Mouse (Mus musculus): ENCODE measurements at regions not wholly inside any gene's neighbourhood (a gene's known extent, or its start where the extent isn't known, plus 50 kb on each side); places are given as distances from the start of the nearest gene placed in this dataset.

- ATAC-seq, result no peak
Observed at GRCm38 (mm10) chr7:113060991-113061390, 107.2 kb downstream of the Rassf10 start.

- ATAC-seq, result no peak
Observed at GRCm38 (mm10) chr7:113066536-113066935, 112.8 kb downstream of the Rassf10 start.

GRCm38 (mm10) chr7:113068296-113068695 lies 114.5 kb downstream of the Rassf10 start:
- ATAC-seq, result no peak

- ATAC-seq, result no peak
Observed at GRCm38 (mm10) chr7:113069336-113069924, 115.7 kb downstream of the Rassf10 start.

GRCm38 (mm10) chr7:113071418-113071817 lies 117.7 kb downstream of the Rassf10 start:
- ATAC-seq, result no peak

DNA sequence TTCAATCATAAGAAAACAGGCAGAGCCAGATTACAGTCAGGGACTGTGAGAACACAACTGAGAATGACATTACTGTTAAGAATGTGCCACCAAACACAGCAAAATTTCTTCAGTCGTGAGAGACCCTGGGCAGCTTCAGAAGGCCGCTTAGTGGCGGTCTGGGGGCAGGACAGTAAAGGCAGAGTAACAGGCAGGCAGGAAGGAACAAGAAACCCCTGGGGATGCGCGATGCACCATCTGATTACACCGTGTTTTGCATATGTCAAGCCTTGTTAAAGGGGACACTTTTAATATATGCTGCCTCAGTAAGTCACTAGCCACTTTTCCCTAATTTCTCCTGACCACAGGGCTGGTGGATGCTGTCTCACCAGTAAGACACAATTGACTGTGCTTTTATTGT lies 120.0 kb downstream of the Rassf10 start:
- no peak for ATAC-seq

DNA sequence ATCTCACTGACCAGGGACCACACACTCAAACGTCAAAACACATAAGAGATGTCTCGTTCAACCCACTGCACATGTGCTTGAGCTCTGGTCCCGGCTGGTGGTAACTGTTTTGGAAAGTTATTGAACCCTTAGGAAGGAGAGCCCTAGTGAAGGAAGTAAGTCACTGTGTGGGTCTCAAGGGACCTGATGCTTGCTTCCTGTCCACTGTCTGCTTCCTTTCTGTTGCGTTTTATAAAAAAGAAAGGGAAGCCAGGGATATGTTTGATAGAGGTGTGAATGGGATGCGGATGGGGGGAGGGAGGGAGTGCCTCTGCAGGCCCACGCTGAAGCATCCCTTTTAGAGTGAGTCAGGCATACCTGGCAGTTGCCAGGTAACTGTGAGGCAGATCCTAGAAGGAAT lies 121.6 kb downstream of the Rassf10 start:
- ATAC-seq, result no peak

DNA sequence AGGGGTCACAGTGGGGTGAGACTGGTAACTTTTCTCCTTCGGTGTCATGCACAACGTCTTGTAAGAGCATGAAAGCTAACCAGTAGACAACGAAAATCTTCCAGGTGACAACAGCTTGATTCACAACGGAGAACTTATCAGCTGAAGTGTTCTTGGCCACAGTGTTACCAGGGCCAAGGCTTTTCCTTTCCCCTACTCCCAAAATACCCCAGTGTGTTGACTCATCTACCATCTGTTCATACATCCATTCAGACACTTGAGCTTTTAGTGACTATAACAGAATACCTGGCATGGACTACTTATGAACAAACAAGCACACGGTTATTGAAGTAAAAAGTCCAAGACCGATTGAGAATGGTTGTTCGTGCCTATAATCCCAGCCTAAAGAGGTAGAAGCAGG lies 122.5 kb downstream of the Rassf10 start:
- ATAC-seq, result no peak

DNA sequence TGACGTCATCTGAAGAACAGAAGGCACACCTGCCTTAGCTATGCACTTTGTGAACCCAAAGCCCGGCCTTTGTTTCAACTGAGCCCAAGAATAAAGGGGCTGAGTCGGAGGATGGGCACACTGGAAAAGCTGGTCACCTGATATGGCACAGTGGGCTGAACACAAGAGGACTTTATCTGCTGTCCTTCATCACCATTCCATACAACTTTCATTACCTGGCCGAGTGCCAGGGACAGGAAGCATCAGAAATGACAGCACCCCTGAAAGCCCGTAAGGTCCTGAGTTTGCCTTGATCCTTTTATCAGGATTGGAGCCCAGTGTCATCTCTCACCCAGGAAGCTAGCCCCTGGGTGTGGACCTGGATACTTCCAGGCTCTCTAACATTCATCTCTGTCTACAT lies 126.1 kb upstream of the Arntl start:
- ATAC-seq, result no peak

GRCm38 (mm10) chr7:113084930-113085625 lies 122.2 kb upstream of the Arntl start:
- no peak for ATAC-seq

GRCm38 (mm10) chr7:113086158-113086557 lies 121.1 kb upstream of the Arntl start:
- ATAC-seq, result no peak

DNA sequence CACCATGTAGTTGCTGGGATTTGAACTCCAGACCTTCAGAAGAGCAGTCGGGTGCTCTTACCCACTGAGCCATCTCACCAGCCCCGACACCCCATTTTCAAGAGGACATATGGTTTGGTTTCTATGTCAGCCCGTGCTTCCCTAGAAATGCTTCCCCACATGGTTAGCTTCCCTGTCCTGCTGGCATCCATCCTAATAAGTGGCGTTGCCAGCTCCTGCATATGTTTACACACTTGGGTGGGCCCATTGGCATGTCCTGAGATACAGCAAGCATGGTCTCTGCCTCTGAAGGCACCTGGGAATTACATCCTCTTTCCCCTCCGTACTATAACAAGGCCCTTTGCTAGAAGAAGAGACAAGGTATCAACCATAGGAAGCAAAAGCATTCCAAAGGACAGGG lies 119.6 kb upstream of the Arntl start:
- no peak for ATAC-seq

DNA sequence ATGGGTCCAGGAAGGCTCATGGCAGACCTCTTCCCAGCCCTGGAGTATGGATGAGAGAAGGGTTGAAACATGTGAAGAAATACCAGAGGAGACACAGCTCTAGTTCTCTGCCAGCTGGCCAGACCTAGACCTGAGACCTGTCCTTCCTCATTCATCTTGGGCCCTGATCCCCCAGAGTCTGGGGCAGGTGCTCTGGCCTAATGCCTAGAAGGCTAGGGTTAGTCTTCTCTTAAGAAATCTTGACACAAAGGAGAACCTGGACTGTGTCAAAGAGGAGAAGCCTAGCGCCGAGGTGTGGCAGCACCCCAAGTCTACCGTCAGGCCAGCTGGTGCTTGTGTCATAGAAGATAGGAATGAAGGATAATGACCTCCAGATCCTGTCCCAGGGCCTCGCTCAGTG lies 118.2 kb upstream of the Arntl start:
- no peak for ATAC-seq

- no peak for ATAC-seq
Observed at GRCm38 (mm10) chr7:113093931-113094330, 113.3 kb upstream of the Arntl start.

DNA sequence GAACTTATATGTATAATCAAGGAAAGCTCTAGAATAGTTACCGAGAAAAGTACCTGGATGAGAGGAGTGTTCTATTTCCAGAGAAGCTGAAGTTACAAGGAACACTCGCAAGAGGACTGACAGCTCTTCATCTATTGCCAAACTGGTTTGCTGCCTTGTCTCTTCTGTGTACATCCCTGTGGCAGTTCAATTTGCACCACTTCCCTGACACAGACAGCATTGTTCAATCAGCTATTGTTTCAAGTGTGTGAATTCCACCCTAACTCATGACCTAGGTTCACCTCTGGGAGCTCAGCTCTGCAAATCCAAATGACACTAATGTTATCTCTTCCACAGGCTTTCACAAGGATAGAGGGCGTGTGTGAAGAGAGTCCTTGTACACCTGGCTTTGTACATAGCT lies 112.2 kb upstream of the Arntl start:
- ATAC-seq, result no peak

DNA sequence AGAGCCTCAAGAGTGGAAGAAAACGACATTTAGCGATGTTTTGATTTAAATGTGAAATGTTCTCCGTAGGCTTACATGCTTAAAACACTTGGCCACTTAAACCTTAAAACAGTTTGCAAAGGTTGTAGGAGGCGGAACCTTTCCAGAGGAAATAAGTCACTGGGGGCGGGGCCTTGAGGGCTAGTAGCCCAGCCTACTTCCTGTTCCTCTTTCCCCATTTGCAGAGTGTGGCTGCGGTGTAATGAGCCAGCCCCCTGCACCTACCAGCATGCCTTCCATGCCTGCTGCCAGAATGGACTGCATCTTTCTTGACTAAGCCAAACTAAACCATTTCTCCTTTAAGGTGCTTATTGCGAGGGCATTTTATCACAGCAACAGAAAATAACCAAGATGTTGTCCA lies 103.0 kb upstream of the Arntl start:
- no peak for ATAC-seq

- ATAC-seq, result no peak
Observed at GRCm38 (mm10) chr7:113105359-113105758, 101.9 kb upstream of the Arntl start.

DNA sequence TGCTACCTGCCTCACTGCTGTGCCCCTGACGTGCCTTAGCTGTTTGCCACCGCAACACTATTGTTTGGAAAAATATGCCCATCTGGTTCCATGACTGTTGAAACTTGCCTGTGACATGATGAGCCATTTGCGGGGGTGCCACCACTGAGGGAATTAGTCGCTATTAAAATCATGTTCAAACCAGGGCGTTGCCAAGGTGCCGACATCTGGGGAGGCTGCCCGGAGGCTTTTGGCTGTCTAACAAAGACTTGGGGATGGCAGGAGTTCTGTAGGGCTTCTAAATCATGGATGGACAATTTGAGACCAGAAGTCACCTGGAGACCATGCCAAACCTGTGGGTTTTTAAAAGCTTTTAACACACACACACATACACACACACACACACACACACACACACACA lies 100.5 kb upstream of the Arntl start:
- no peak for ATAC-seq

DNA sequence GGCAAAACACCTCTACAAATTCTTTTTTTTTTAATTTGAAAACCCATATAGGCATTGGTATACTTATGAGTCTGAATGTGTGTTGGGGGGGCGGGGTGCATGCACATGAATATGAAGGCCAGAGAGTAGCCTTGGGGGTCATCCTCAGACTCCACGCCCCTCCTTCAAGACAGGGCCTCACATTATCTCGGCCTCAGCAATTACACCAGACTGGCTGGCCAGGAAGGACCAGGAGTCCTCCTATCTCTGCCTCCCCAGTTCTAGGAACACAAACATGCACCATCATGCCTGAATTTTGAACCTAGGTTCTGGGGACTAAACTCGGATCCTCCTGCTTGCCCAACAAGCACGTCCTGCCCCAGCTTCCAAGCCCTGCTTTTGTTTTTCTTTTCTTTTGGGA lies 99.3 kb upstream of the Arntl start:
- no peak for ATAC-seq

DNA sequence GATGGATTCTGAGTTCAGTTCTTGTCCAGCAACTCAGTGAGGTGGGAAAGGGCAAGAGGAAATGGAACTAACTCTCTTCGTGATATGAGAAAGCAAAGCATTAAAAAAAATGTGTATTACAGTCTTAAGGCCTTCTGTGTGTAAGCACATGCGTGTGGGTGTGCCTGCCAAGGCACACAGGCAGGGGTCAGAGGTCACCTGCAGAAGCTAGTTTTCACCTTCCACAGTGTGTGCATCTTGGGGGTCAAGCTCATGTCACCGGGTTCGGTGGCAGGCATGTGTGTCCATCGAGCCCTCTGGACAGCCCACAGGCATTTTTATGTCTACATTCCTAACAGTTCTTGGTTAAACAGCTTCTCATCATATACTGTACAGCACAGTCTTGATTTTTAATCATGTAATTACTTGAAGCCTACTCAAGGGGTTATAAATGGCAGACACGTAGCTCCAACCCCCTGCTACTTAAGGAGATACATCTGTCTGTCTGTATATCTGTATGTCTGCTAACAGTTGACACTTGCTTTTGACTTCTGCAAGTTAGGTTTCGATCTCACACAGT lies 98.7 kb upstream of the Arntl start:
- ATAC-seq, result no peak

DNA sequence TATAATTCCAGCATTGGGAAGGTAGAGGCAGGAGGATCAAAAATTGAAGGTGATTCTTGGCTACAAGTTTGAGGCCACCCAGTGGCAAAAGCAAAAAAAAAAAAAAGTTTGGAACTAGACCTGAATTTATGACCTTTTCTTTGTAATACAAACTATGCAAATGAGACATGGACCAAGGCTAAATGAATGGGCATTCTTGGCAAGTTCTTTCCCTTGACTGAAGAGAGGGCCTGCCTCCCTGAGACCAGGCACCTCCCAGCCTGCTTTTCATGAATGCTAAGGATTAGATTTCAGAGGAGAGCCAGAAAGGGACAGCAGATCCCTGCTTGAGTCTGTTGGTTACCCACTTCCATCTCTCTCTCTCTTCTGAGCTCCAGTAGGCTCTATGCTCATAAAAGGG lies 97.8 kb upstream of the Arntl start:
- no peak for ATAC-seq

DNA sequence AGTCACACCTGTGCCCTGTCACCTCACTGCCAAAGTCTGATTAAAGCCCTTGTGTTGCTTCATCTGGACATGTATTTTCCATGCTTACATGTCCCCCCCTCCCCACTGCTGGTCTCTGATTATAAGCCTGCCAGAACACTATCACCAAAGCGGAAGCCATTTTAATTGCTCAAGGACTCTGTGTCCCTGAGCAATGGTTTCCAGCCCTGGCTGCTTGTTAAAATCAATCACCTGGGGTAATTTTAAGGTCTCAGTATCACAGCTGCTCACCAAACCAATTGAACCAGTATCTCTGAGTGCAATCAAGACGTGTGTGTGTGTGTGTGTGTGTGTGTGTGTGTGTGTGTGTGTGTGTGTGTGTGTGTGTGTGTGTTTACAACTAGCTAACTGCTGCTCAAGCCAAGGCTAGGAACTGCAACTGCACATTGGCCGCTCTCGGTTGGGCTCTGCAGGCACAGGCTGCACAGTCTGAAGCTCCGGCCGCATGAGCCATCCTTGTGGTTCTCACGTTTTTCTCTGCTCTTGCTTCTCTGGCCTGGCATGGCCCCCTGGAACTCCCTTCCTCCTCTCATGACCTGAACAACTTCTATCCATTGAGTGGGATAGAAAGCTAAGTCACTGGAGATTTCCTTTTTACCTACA lies 96.3 kb upstream of the Arntl start:
- no peak for ATAC-seq

DNA sequence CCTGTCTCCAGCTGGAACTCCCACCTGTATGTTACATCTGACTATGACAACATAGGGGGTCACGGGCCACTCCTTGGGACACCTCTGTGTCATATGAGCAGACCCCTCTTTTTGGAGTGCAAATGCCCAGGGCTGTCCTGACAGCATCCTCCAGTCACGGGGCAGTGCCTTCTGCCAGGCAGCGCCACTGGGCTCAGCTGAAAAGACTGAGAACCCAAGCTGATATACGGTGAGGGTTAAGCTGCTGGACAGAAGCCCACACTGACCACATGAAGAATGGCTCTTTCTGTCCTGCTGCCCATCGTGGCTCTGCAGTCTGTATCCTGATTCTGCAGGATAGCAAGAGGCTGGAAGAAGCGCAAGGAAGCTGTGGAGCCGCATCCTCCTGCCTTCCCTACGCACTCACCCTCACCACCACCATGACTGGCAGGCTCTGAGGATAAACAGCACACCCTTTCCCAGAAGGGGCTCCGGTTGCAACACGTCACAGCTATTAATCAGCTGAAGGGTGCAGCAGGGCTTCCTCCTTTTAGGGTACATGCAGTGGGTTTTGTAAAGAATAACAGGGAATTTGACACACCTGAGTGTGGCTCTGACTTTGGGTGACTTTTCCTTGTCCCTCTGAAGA lies 93.9 kb upstream of the Arntl start:
- ATAC-seq, result no peak

DNA sequence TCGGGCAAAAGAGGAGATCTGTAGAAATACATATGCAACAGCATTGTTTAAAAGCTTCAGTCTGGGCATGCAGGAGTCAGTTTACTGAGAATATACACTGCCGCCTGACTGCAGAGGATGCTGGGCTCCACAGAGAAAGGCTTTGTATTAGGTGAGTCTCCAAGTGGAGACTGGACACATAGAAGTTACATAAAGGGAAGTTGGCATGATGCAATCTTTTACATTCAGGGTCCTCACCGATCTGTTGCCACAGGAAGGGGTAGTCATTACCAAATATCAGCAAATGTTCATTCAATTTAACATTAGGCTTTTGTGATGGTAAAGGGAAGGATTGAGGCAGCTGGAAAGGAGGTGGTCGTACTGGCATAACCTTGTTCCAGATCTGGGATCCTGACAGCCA lies 89.7 kb upstream of the Arntl start:
- ATAC-seq, result no peak

All from inflammation-experienced regulatory T-cells, adult 6 months (primary cell).